Comparison of ENCODE assay signal across 14 mouse cellular contexts in genomic region chr3:99252461-99253091, GRCm38 (mm10). TPM values are rescaled to one million over a fixed set of nuclear protein-coding genes. Genes with fewer than 3 reads are reported as not detected.
DNase-seq lines count a peak whose midpoint lies in the region; ATAC-seq and TF ChIP-seq lines count a peak whose summit lies in the region.
"Had no signal": no experiment of that assay in that cellular context is flagged by ENCODE, and none has a peak within 500 bp of the region (broad histone marks: within the 10 kb centered on the region; RNA-seq: fewer than 3 reads in every experiment).

No protein-coding gene starts in this region.

- H3K4me3 ChIP-seq in heart, embryonic 12.5 days, result peak overlapping the region; percentile 57
- H3K4me3 ChIP-seq in lung, postnatal 0 days (ENCODE audit: low read depth, low read length), result no peak overlapping the region
- H3K4me3 ChIP-seq in lung, adult 2 months (replicated peaks; ENCODE audit: extremely low read depth, low read depth, low read length), result no peak overlapping the region
- H3K4me3 ChIP-seq in embryonic facial prominence, embryonic 10.5 days, result peak overlapping the region; percentile 62
- H3K4me3 ChIP-seq in neural tube, embryonic 11.5 days (ENCODE audit: low read depth, low read length), result no peak overlapping the region

- no peak overlapping the region for H3K9ac ChIP-seq in heart, embryonic 12.5 days
- H3K9ac ChIP-seq in lung, postnatal 0 days (replicated peaks; ENCODE audit: low read depth), result no peak overlapping the region
- no peak overlapping the region for H3K9ac ChIP-seq in neural tube, embryonic 11.5 days (ENCODE audit: low read length)
- H3K9ac ChIP-seq: neural tube, embryonic 12.5 days had no signal

- peaks cover 17% of the 10 kb centered on the region; the same call in 1 of the 2 replicates for H3K4me1 ChIP-seq in heart, embryonic 12.5 days (replicated peaks)
- no peaks in the 10 kb centered on the region for H3K4me1 ChIP-seq in lung, postnatal 0 days (ENCODE audit: insufficient read depth, low read depth, low read length)
- peaks cover 3% of the 10 kb centered on the region; the same call in 1 of the 2 replicates for H3K4me1 ChIP-seq in lung, adult 2 months (ENCODE audit: control insufficient read depth, insufficient read depth, low read length)
- H3K4me1 ChIP-seq in embryonic facial prominence, embryonic 10.5 days, result peaks cover 53% of the 10 kb centered on the region
- H3K4me1 ChIP-seq in neural tube, embryonic 11.5 days (ENCODE audit: control insufficient read depth, insufficient read depth, low read length), result peaks cover 7% of the 10 kb centered on the region; the same call in 1 of the 2 replicates

- no peak overlapping the region for H3K27ac ChIP-seq in heart, embryonic 12.5 days (ENCODE audit: poor library complexity, severe bottlenecking)
- no peak overlapping the region for H3K27ac ChIP-seq in lung, postnatal 0 days (ENCODE audit: low read length)
- no peak overlapping the region for H3K27ac ChIP-seq in embryonic facial prominence, embryonic 10.5 days (replicated peaks)
- H3K27ac ChIP-seq in neural tube, embryonic 11.5 days (ENCODE audit: low read depth, low read length), result no peak overlapping the region
- H3K27ac ChIP-seq: neural tube, embryonic 12.5 days had no signal

- 0 out of 2 replicates have a peak, but pooled peaks cover 3% of the 10 kb centered on the region for H3K9me3 ChIP-seq in heart, embryonic 12.5 days (replicated peaks)
- no peaks in the 10 kb centered on the region for H3K9me3 ChIP-seq in lung, postnatal 0 days (ENCODE audit: low read length)
- no peaks in the 10 kb centered on the region for H3K9me3 ChIP-seq in embryonic facial prominence, embryonic 10.5 days
- H3K9me3 ChIP-seq in neural tube, embryonic 11.5 days (ENCODE audit: control insufficient read depth, low read length), result no peaks in the 10 kb centered on the region
- H3K9me3 ChIP-seq: neural tube, embryonic 12.5 days had no signal

- peak overlapping the region; percentile 96; the same call in 1 of the 2 replicates for H3K4me2 ChIP-seq in heart, embryonic 12.5 days
- 0 out of 2 replicates have a peak overlapping the region, but pooled peaks have one; percentile 83 for H3K4me2 ChIP-seq in lung, postnatal 0 days (replicated peaks; ENCODE audit: low read depth, low read length)
- no peak overlapping the region for H3K4me2 ChIP-seq in neural tube, embryonic 11.5 days (ENCODE audit: low read depth)

- TF ChIP-seq POLR2A in lung, adult 2 months (IDR thresholded peaks at IDR 0.05; ENCODE audit: borderline replicate concordance, extremely low read depth, low read depth, low read length), result no peak

- WGBS in heart, embryonic 12.5 days, result 2% methylated on average over 16 of the region's 16 CpGs
- WGBS in lung, postnatal 0 days, result 4% methylated on average over 16 of the region's 16 CpGs
- 9% methylated on average over 16 of the region's 16 CpGs for WGBS in lung, adult 2 months
- WGBS in embryonic facial prominence, embryonic 10.5 days, result 2% methylated on average over 16 of the region's 16 CpGs
- whole genome bisulfite sequencing in neural tube, embryonic 11.5 days, result 0% methylated on average over 16 of the region's 16 CpGs

- no peak for TF ChIP-seq CTCF in lung, postnatal 0 days (IDR thresholded peaks at IDR 0.05)
- no peak for TF ChIP-seq CTCF in lung, adult 2 months (IDR thresholded peaks at IDR 0.05; ENCODE audit: insufficient read depth, low read length)

- no peak for ATAC-seq in heart, embryonic 12.5 days (ENCODE audit: insufficient number of reproducible peaks, low FRiP score)
- no peak for ATAC-seq in lung, postnatal 0 days
- no peak for ATAC-seq in neural tube, embryonic 11.5 days (ENCODE audit: insufficient read depth, low FRiP score, low TSS enrichment)
- ATAC-seq: activated CD4-positive, CD25-positive, alpha-beta regulatory T cell, adult 4 months; CD4-positive, CD25-positive, alpha-beta regulatory T cell, adult 4 months had no signal

- no peak for DNase-seq in heart, adult 8-10 months (ENCODE audit: low spot score)
- no peak for DNase-seq in lung, postnatal 0 days (ENCODE audit: low spot score)
- DNase-seq in lung, adult 2 months, result no peak
- peak; percentile 49 for DNase-seq in embryonic facial prominence, embryonic 10.5 days (ENCODE audit: low spot score)
- DNase-seq in neural tube, embryonic 11.5 days (ENCODE audit: low spot score), result peak; percentile 38
- no peak for DNase-seq in right cerebral cortex, adult 2 months (ENCODE audit: low spot score in 2 of 2)
- DNase-seq in thymus, postnatal 0 days (ENCODE audit: low spot score), result no peak
- DNase-seq: cerebellum, adult 11 months; layer of hippocampus, adult 9-11 months had no signal

- peaks cover 87% of the 10 kb centered on the region for H3K27me3 ChIP-seq in heart, embryonic 12.5 days (replicated peaks)
- peaks cover 89% of the 10 kb centered on the region for H3K27me3 ChIP-seq in lung, postnatal 0 days (replicated peaks; ENCODE audit: insufficient read depth, low read length)
- H3K27me3 ChIP-seq in embryonic facial prominence, embryonic 10.5 days (replicated peaks; ENCODE audit: low read depth, poor library complexity, severe bottlenecking), result peaks cover 100% of the 10 kb centered on the region
- peaks cover 98% of the 10 kb centered on the region for H3K27me3 ChIP-seq in neural tube, embryonic 11.5 days (ENCODE audit: control insufficient read depth, insufficient read depth, low read length)

- no peaks in the 10 kb centered on the region for H3K36me3 ChIP-seq in heart, embryonic 12.5 days
- no peaks in the 10 kb centered on the region for H3K36me3 ChIP-seq in lung, postnatal 0 days (ENCODE audit: insufficient read depth, low read length)
- no peaks in the 10 kb centered on the region for H3K36me3 ChIP-seq in embryonic facial prominence, embryonic 10.5 days (replicated peaks)
- no peaks in the 10 kb centered on the region for H3K36me3 ChIP-seq in neural tube, embryonic 11.5 days (ENCODE audit: control insufficient read depth, insufficient read depth, low read length)
- H3K36me3 ChIP-seq: neural tube, embryonic 12.5 days had no signal

- no peak for TF ChIP-seq EP300 in lung, postnatal 0 days (IDR thresholded peaks at IDR 0.05)

RNA-seq across cellular contexts. Expression of gene Tbx15, which starts 12.4 kb away (rescaled TPM):
- polyA plus RNA-seq in heart, embryonic 12.5 days (2016; fragmentation: Nextera tagmentation; extraction: Ambion mirVana), result 0.08 and 0.11 TPM in 2 replicates
- total RNA-seq in heart, adult 8-10 months (2022), result under 1 TPM; 0.88 to 0.98 (median 0.93) TPM
- polyA plus RNA-seq in lung, postnatal 0 days (2015; fragmentation: Nextera tagmentation; extraction: Ambion mirVana), result 0.04 TPM in 1 of 2 replicates, not detected in the other
- 0.07 and 3.0 TPM in 2 replicates for polyA plus RNA-seq in lung, adult 2 months (2012; rRNA removed)
- 1.6 and 2.5 TPM in 2 replicates for polyA plus RNA-seq in embryonic facial prominence, embryonic 10.5 days (2016; fragmentation: Nextera tagmentation; extraction: Ambion mirVana)
- polyA plus RNA-seq in neural tube, embryonic 11.5 days (2014; fragmentation: Nextera tagmentation; extraction: Ambion mirVana), result 2.1 and 2.6 TPM in 2 replicates
- 0.06 and 0.12 TPM in 2 replicates for polyA plus RNA-seq in thymus, postnatal 0 days (2015; fragmentation: Nextera tagmentation; extraction: Ambion mirVana)
- polyA plus RNA-seq: activated CD4-positive, CD25-positive, alpha-beta regulatory T cell, adult 4 months; CD4-positive, CD25-positive, alpha-beta regulatory T cell, adult 4 months; spleen, adult 2 months had no signal

Comparison
In these comparisons a context has a peak if more than half of its experiments do, and no peak if none do; other contexts are left out.
1. H3K4me3 ChIP-seq: peak in heart, embryonic 12.5 days (single experiment) and embryonic facial prominence, embryonic 10.5 days (single experiment); none in lung, postnatal 0 days (single experiment), lung, adult 2 months (single experiment) and neural tube, embryonic 11.5 days (single experiment).
2. DNase-seq: peak in embryonic facial prominence, embryonic 10.5 days (single experiment) and neural tube, embryonic 11.5 days (single experiment); none in heart, adult 8-10 months (single experiment), lung, postnatal 0 days (single experiment), lung, adult 2 months (single experiment), right cerebral cortex, adult 2 months (0 of 2) and thymus, postnatal 0 days (single experiment).